Mouse (Mus musculus) megakaryocyte, adult 5-6 weeks (primary cell): Measurements from ENCODE around the gene Alyref2. TPM values are rescaled to one million over a fixed set of nuclear protein-coding genes. Genes with fewer than 3 reads are reported as not detected.

Source experiments
- total RNA-seq, 2 experiments: library from RNA; stranded (forward) in 1 of 2; stranded (reverse) in 1 of 2; fragments of 153-499, 151-499 nt in 1 of 2; fragments of 221-1000, 200-1000 nt in 1 of 2; gene quantifications; 2 replicates each; pipeline versions ENCODE4 v1.2.3 to v1.2.4; 2015 to 2017

Alyref2 gene
- total RNA-seq, 2 experiments from 2014 or later: 11.4 to 12.7 TPM

Other genes with a start within 250 kb of the Alyref2 start
- 17.8 and 20.4 TPM in 2 replicates for gene B4galt3, start 233.2 kb upstream of the Alyref2 start, total RNA-seq (2015)
- gene B4galt3, start 233.2 kb upstream of the Alyref2 start, total RNA-seq (2017): 28.5 and 33.5 TPM in 2 replicates
- 26.5 and 27.4 TPM in 2 replicates for gene Ppox, start 222.3 kb upstream of the Alyref2 start, total RNA-seq (2015)
- 14.5 and 18.0 TPM in 2 replicates for gene Ppox, start 222.3 kb upstream of the Alyref2 start, total RNA-seq (2017)
- gene Usp21, start 215.5 kb upstream of the Alyref2 start, total RNA-seq (2015): 41.1 and 41.9 TPM in 2 replicates
- gene Usp21, start 215.5 kb upstream of the Alyref2 start, total RNA-seq (2017): 20.2 and 28.9 TPM in 2 replicates
- 95.3 and 105 TPM in 2 replicates for gene Ufc1, start 208.5 kb upstream of the Alyref2 start, total RNA-seq (2015)
- gene Ufc1, start 208.5 kb upstream of the Alyref2 start, total RNA-seq (2017): 54.6 and 78.6 TPM in 2 replicates
- gene Dedd, start 174.3 kb upstream of the Alyref2 start, total RNA-seq (2015): 22.4 and 23.6 TPM in 2 replicates
- gene Dedd, start 174.3 kb upstream of the Alyref2 start, total RNA-seq (2017): 12.1 and 13.1 TPM in 2 replicates
- 6.5 and 9.7 TPM in 2 replicates for gene Nit1, start 157.8 kb upstream of the Alyref2 start, total RNA-seq (2015)
- 37.1 and 39.2 TPM in 2 replicates for gene Nit1, start 157.8 kb upstream of the Alyref2 start, total RNA-seq (2017)
- 26.1 and 38.4 TPM in 2 replicates for gene Pfdn2, start 157.8 kb upstream of the Alyref2 start, total RNA-seq (2015)
- 16.0 and 27.3 TPM in 2 replicates for gene Pfdn2, start 157.8 kb upstream of the Alyref2 start, total RNA-seq (2017)
- gene Klhdc9, start 142.7 kb upstream of the Alyref2 start, total RNA-seq (2015): 0.09 TPM in 1 of 2 replicates, not detected in the other
- 0.16 and 0.59 TPM in 2 replicates for gene Klhdc9, start 142.7 kb upstream of the Alyref2 start, total RNA-seq (2017)
- gene Nectin4, start 133.4 kb upstream of the Alyref2 start, total RNA-seq (2015): 0.66 and 1.2 TPM in 2 replicates
- 1.3 and 2.1 TPM in 2 replicates for gene Nectin4, start 133.4 kb upstream of the Alyref2 start, total RNA-seq (2017)
- gene Arhgap30, start 114.5 kb upstream of the Alyref2 start, total RNA-seq (2015): 95.6 and 105 TPM in 2 replicates
- 231 and 235 TPM in 2 replicates for gene Arhgap30, start 114.5 kb upstream of the Alyref2 start, total RNA-seq (2017)
- gene Usf1, start 92.2 kb upstream of the Alyref2 start, total RNA-seq (2015): 23.0 and 27.0 TPM in 2 replicates
- gene Usf1, start 92.2 kb upstream of the Alyref2 start, total RNA-seq (2017): 76.7 and 80.1 TPM in 2 replicates
- gene Tstd1, start 84.6 kb upstream of the Alyref2 start, total RNA-seq (2015): 3.8 and 4.1 TPM in 2 replicates
- 0.61 and 5.1 TPM in 2 replicates for gene Tstd1, start 84.6 kb upstream of the Alyref2 start, total RNA-seq (2017)
- gene F11r, start 65.9 kb upstream of the Alyref2 start, total RNA-seq (2015): 0.33 and 0.59 TPM in 2 replicates
- not detected in 2 replicates for gene F11r, start 65.9 kb upstream of the Alyref2 start, total RNA-seq (2017)
- not detected in 2 replicates for gene Itln1, start 31.8 kb downstream of the Alyref2 start, total RNA-seq (2015)
- gene Itln1, start 31.8 kb downstream of the Alyref2 start, total RNA-seq (2017): not detected in 2 replicates
- 12.3 and 15.1 TPM in 2 replicates for gene Cd244a, start 55.7 kb downstream of the Alyref2 start, total RNA-seq (2015)
- gene Cd244a, start 55.7 kb downstream of the Alyref2 start, total RNA-seq (2017): 16.3 and 16.8 TPM in 2 replicates
- gene Ly9, start 103.9 kb downstream of the Alyref2 start, total RNA-seq (2015): 41.3 and 43.2 TPM in 2 replicates
- gene Ly9, start 103.9 kb downstream of the Alyref2 start, total RNA-seq (2017): 72.9 and 75.3 TPM in 2 replicates
- 13.4 and 16.1 TPM in 2 replicates for gene Slamf7, start 149.6 kb downstream of the Alyref2 start, total RNA-seq (2015)
- 9.3 and 17.3 TPM in 2 replicates for gene Slamf7, start 149.6 kb downstream of the Alyref2 start, total RNA-seq (2017)
- gene Cd48, start 178.5 kb downstream of the Alyref2 start, total RNA-seq (2015): 528 and 600 TPM in 2 replicates
- 243 and 278 TPM in 2 replicates for gene Cd48, start 178.5 kb downstream of the Alyref2 start, total RNA-seq (2017)